Mouse (Mus musculus) skeletal muscle tissue, adult 2 months (tissue): Measurements from ENCODE around the gene Slc39a1.
A peak's percentile ranks its signal among the peaks of the same experiment; 100 is the strongest.

ENCODE experiments used
- DNase-seq: peaks from one replicate; pipeline ENCODE4 v3.0.0-alpha.2; 2012; ENCODE audit warnings: low read depth, low spot score

Gene Slc39a1

GRCm38 (mm10) chr3:90247960-90248745 is at the start of gene Slc39a1:
TSS of gene Slc39a1 (plus strand) at chr3:90248172.
- peak; percentile 92 for DNase-seq

- DNase-seq, result no peak
Measured at GRCm38 (mm10) chr3:90202884-90203283, 45.1 kb upstream of the Slc39a1 start.

- DNase-seq, result no peak
Measured at GRCm38 (mm10) chr3:90203619-90204018, 44.4 kb upstream of the Slc39a1 start.

- DNase-seq, result no peak
Measured at GRCm38 (mm10) chr3:90204582-90204981, 43.4 kb upstream of the Slc39a1 start.

GRCm38 (mm10) chr3:90208662-90209061 is 39.3 kb upstream of the Slc39a1 start:
- DNase-seq, result no peak

GRCm38 (mm10) chr3:90209908-90210566 is 37.9 kb upstream of the Slc39a1 start:
- DNase-seq, result no peak

GRCm38 (mm10) chr3:90211475-90212398 is 36.2 kb upstream of the Slc39a1 start:
- no peak for DNase-seq

- no peak for DNase-seq
Measured at GRCm38 (mm10) chr3:90212723-90213122, 35.2 kb upstream of the Slc39a1 start.

GRCm38 (mm10) chr3:90213377-90213866 is 34.5 kb upstream of the Slc39a1 start, which contains the start of the genes Rps27 and Rab13:
TSS of gene Rps27 (minus strand) at chr3:90213651.
TSS of gene Rab13 (plus strand) at chr3:90213695.
- DNase-seq, result peak; percentile 96

GRCm38 (mm10) chr3:90213956-90214684 is 33.9 kb upstream of the Slc39a1 start:
- DNase-seq, result no peak

- DNase-seq, result no peak
Measured at GRCm38 (mm10) chr3:90215825-90216380, 32.1 kb upstream of the Slc39a1 start.

GRCm38 (mm10) chr3:90220088-90220487 is 27.9 kb upstream of the Slc39a1 start:
- peak; percentile 22 for DNase-seq

GRCm38 (mm10) chr3:90220531-90220951 is 27.4 kb upstream of the Slc39a1 start:
- peak; percentile 47 for DNase-seq

GRCm38 (mm10) chr3:90221123-90221522 is 26.8 kb upstream of the Slc39a1 start:
- DNase-seq, result no peak

- no peak for DNase-seq
Measured at GRCm38 (mm10) chr3:90222455-90222854, 25.5 kb upstream of the Slc39a1 start.

GRCm38 (mm10) chr3:90222941-90223340 is 25.0 kb upstream of the Slc39a1 start:
- peak; percentile 27 for DNase-seq

- no peak for DNase-seq
Measured at GRCm38 (mm10) chr3:90224331-90224730, 23.6 kb upstream of the Slc39a1 start.

- no peak for DNase-seq
Measured at GRCm38 (mm10) chr3:90231075-90231474, 16.9 kb upstream of the Slc39a1 start.

GRCm38 (mm10) chr3:90231507-90232333 is 16.3 kb upstream of the Slc39a1 start, which contains the start of gene Jtb:
TSS of gene Jtb (plus strand) at chr3:90231597.
- peak; percentile 95 for DNase-seq

GRCm38 (mm10) chr3:90241251-90241650 is 6.7 kb upstream of the Slc39a1 start:
- no peak for DNase-seq
